Mouse (Mus musculus) kidney, embryonic 14.5 days (tissue): ENCODE measurements around the gene Thap11. TPM values are rescaled to one million over a fixed set of nuclear protein-coding genes. Genes with fewer than 3 reads are reported as not detected.

Source experiments
- polyA plus RNA-seq: library from polyadenylated mRNA; unstranded; fragments of >200 nt; fragmentation: Nextera tagmentation; extraction: Ambion mirVana; gene quantifications from 2 replicates; pipeline ENCODE4 v1.2.1, GENCODE M21; 2014

Gene Thap11
- polyA plus RNA-seq, 1 experiment from 2014 or later: 65.0 TPM

Other genes starting within 250 kb of the Thap11 start
- gene Ripor1, start 249.9 kb upstream of the Thap11 start, polyA plus RNA-seq: 17.3 and 28.4 TPM in 2 replicates
- gene Ctcf, start 218.6 kb upstream of the Thap11 start, polyA plus RNA-seq: 73.0 and 139 TPM in 2 replicates
- 1.3 and 1.4 TPM in 2 replicates for gene Agrp, start 217.7 kb upstream of the Thap11 start, polyA plus RNA-seq
- gene Carmil2, start 168.9 kb upstream of the Thap11 start, polyA plus RNA-seq: 0.33 and 0.65 TPM in 2 replicates
- 50.3 and 62.0 TPM in 2 replicates for gene Acd, start 154.0 kb upstream of the Thap11 start, polyA plus RNA-seq
- gene Pard6a, start 154.0 kb upstream of the Thap11 start, polyA plus RNA-seq: 15.6 and 16.1 TPM in 2 replicates
- gene 4933405L10Rik, start 147.5 kb upstream of the Thap11 start, polyA plus RNA-seq: 0.16 TPM in 1 of 2 replicates, not detected in the other
- gene Enkd1, start 146.9 kb upstream of the Thap11 start, polyA plus RNA-seq: 33.0 and 36.2 TPM in 2 replicates
- gene Gfod2, start 96.5 kb upstream of the Thap11 start, polyA plus RNA-seq: 11.9 and 15.8 TPM in 2 replicates
- 13.6 and 14.9 TPM in 2 replicates for gene Ranbp10, start 27.8 kb upstream of the Thap11 start, polyA plus RNA-seq
- 0.14 and 0.27 TPM in 2 replicates for gene Tsnaxip1, start 27.4 kb upstream of the Thap11 start, polyA plus RNA-seq
- gene Cenpt, start 1.9 kb upstream of the Thap11 start, polyA plus RNA-seq: 31.1 and 41.0 TPM in 2 replicates
- 329 and 342 TPM in 2 replicates for gene Nutf2, start 5.4 kb downstream of the Thap11 start, polyA plus RNA-seq
- gene Edc4, start 25.7 kb downstream of the Thap11 start, polyA plus RNA-seq: 34.9 and 49.7 TPM in 2 replicates
- gene Nrn1l, start 38.4 kb downstream of the Thap11 start, polyA plus RNA-seq: 1.0 and 1.1 TPM in 2 replicates
- gene Pskh1, start 45.3 kb downstream of the Thap11 start, polyA plus RNA-seq: 20.5 and 34.5 TPM in 2 replicates
- gene Ctrl, start 78.7 kb downstream of the Thap11 start, polyA plus RNA-seq: 1.5 and 2.0 TPM in 2 replicates
- 38.7 and 47.6 TPM in 2 replicates for gene Psmb10, start 83.3 kb downstream of the Thap11 start, polyA plus RNA-seq
- 0.89 and 1.6 TPM in 2 replicates for gene Lcat, start 88.2 kb downstream of the Thap11 start, polyA plus RNA-seq
- gene Slc12a4, start 111.0 kb downstream of the Thap11 start, polyA plus RNA-seq: 16.8 and 21.8 TPM in 2 replicates
- gene Dpep3, start 124.3 kb downstream of the Thap11 start, polyA plus RNA-seq: not detected in 2 replicates
- 18.3 and 19.9 TPM in 2 replicates for gene Dus2, start 136.2 kb downstream of the Thap11 start, polyA plus RNA-seq
- 0.22 TPM in 1 of 2 replicates, not detected in the other for gene Dpep2nb, start 150.8 kb downstream of the Thap11 start, polyA plus RNA-seq
- 13.4 and 19.8 TPM in 2 replicates for gene Ddx28, start 156.8 kb downstream of the Thap11 start, polyA plus RNA-seq
- 8.9 and 10.3 TPM in 2 replicates for gene Nfatc3, start 203.7 kb downstream of the Thap11 start, polyA plus RNA-seq